ENCODE assay signal across 22 mouse cellular contexts in the genomic region with DNA sequence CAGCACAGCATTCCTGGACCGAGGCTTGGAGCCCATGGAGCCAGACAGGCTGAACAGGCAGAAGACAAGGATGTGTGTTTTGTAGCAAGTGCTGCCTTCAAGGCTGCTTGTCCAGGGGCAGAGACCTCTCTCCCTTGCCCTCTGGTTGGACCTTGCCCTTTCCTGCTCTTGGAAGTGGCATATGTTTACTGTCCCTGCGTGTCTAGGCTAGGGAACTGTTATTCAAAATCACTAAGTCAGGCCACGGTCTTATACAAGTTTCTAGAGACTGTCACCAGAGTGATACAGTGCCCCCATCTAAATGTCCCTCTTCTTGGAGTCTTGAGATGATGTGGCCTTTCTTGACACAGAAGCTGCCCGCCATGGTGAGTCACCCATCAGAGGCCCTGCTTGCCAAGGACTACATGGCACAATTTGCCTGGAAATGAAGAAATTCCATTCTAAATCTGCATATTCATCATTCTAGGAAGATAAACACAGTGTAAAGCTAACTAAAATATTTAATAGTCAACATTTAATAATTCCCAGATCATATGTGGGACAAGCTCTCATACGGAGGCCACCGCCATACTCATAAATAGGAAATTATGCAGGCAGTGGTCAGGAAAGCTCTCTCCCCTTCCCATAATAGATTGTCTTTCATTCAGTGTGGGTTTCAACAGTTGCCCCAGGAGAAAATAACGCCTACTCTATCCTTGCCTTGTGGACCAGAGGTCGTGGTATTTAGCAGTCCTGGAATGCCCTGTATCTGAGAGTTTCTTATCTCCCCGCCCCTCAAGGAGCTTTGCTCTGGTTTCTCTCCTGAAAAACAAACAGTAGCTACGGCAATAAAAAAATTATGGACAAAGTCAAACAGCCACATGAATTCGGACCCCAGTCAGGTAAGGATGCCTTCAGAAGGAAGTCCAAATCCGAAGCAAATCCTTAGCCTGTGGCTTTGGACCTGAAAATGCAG. TPM values are rescaled to one million over a fixed set of nuclear protein-coding genes. Genes with fewer than 3 reads are reported as not detected.
DNase-seq lines count a peak whose midpoint lies in the region; ATAC-seq and TF ChIP-seq lines count a peak whose summit lies in the region.
"Had no signal": no experiment of that assay in that cellular context is flagged by ENCODE, and none has a peak within 500 bp of the region (broad histone marks: within the 10 kb centered on the region; RNA-seq: fewer than 3 reads in every experiment).

No protein-coding gene starts in this region.

- DNase-seq in liver, adult 2 months (ENCODE audit: extremely low read depth, low read depth, low spot score) = peak; percentile 54
- DNase-seq in adrenal gland, adult 2 months = peak; percentile 72
- peak; percentile 44 for DNase-seq in adrenal gland, postnatal 25 days
- DNase-seq in spleen, postnatal 10 days (ENCODE audit: low spot score in 2 of 2) = no peak
- DNase-seq in thymus, adult 2 months = no peak
- DNase-seq: cerebellum, adult 11 months; cerebellum, adult 9-11 months; gastrocnemius, postnatal 25 days; heart, postnatal 4 days; kidney, adult 11 months; kidney, postnatal 4 days; layer of hippocampus, adult 9-11 months had no signal

- TF ChIP-seq CTCF in liver, adult 2 months (IDR thresholded peaks at IDR 0.05; ENCODE audit: low read depth, low read length) = no peak
- TF ChIP-seq CTCF in thymus, adult 2 months (IDR thresholded peaks at IDR 0.05; ENCODE audit: borderline replicate concordance, control insufficient read depth, extremely low read depth, insufficient read depth, low read length, poor library complexity) = no peak

- no peaks in the 10 kb centered on the region for H3K36me3 ChIP-seq in liver, adult 2 months (ENCODE audit: control insufficient read depth, insufficient read depth, low read length)
- H3K36me3 ChIP-seq in liver, embryonic 12.5 days = no peaks in the 10 kb centered on the region
- no peaks in the 10 kb centered on the region for H3K36me3 ChIP-seq in thymus, adult 2 months (ENCODE audit: control insufficient read depth, insufficient read depth, low read length)
- H3K36me3 ChIP-seq: embryonic facial prominence, embryonic 15.5 days; hindbrain, embryonic 15.5 days; limb, embryonic 13.5 days; lung, embryonic 15.5 days had no signal

- peaks cover 5% of the 10 kb centered on the region for H3K4me1 ChIP-seq in liver, adult 2 months (ENCODE audit: control insufficient read depth, insufficient read depth, low read length)
- H3K4me1 ChIP-seq in liver, embryonic 12.5 days = no peaks in the 10 kb centered on the region
- H3K4me1 ChIP-seq in thymus, adult 2 months (replicated peaks; ENCODE audit: control insufficient read depth, insufficient read depth, low read length) = peaks cover 34% of the 10 kb centered on the region
- H3K4me1 ChIP-seq: embryonic facial prominence, embryonic 15.5 days; hindbrain, embryonic 15.5 days had no signal

- 66% methylated on average over 12 of the region's 12 CpGs for WGBS in liver, adult 2 months
- 59% methylated on average over 12 of the region's 12 CpGs for WGBS in liver, embryonic 12.5 days (ENCODE audit: insufficient replicate concordance)
- WGBS in thymus, adult 2 months = 96% methylated on average over 12 of the region's 12 CpGs

- no peaks in the 10 kb centered on the region for H3K9me3 ChIP-seq in liver, embryonic 12.5 days (replicated peaks)
- H3K9me3 ChIP-seq: embryonic facial prominence, embryonic 15.5 days; hindbrain, embryonic 15.5 days; limb, embryonic 13.5 days; lung, embryonic 15.5 days had no signal

- H3K9ac ChIP-seq in liver, adult 2 months (ENCODE audit: low read depth, low read length) = no peak overlapping the region
- no peak overlapping the region for H3K9ac ChIP-seq in liver, embryonic 12.5 days
- H3K9ac ChIP-seq: embryonic facial prominence, embryonic 15.5 days; hindbrain, embryonic 15.5 days; limb, embryonic 13.5 days; liver, embryonic 14.5 days; lung, embryonic 15.5 days had no signal

- H3K27me3 ChIP-seq in liver, adult 2 months (ENCODE audit: control insufficient read depth, insufficient read depth, low read length) = no peaks in the 10 kb centered on the region
- H3K27me3 ChIP-seq in liver, embryonic 12.5 days (replicated peaks) = no peaks in the 10 kb centered on the region
- no peaks in the 10 kb centered on the region for H3K27me3 ChIP-seq in thymus, adult 2 months (ENCODE audit: control insufficient read depth, insufficient read depth, low read length)
- H3K27me3 ChIP-seq: embryonic facial prominence, embryonic 15.5 days; hindbrain, embryonic 15.5 days; limb, embryonic 13.5 days; lung, embryonic 15.5 days had no signal

- no peak for ATAC-seq in liver, embryonic 12.5 days
- no peak for ATAC-seq in megakaryocyte-erythroid progenitor cell, adult 5-6 weeks (replicated peaks; ENCODE audit: low FRiP score, low TSS enrichment, poor library complexity, severe bottlenecking)
- ATAC-seq: forebrain, embryonic 16.5 days had no signal

- no peak overlapping the region for H3K4me3 ChIP-seq in liver, adult 2 months (ENCODE audit: insufficient read depth, low read depth, low read length)
- no peak overlapping the region for H3K4me3 ChIP-seq in liver, embryonic 12.5 days
- H3K4me3 ChIP-seq in thymus, adult 2 months (ENCODE audit: control insufficient read depth, insufficient read depth, low read length) = no peak overlapping the region
- H3K4me3 ChIP-seq: embryonic facial prominence, embryonic 15.5 days; hindbrain, embryonic 15.5 days; limb, embryonic 13.5 days; lung, embryonic 15.5 days had no signal

- no peak overlapping the region for H3K4me2 ChIP-seq in liver, embryonic 12.5 days
- H3K4me2 ChIP-seq: embryonic facial prominence, embryonic 15.5 days; hindbrain, embryonic 15.5 days; limb, embryonic 13.5 days; lung, embryonic 15.5 days; midbrain, embryonic 11.5 days had no signal

- no peaks in the 10 kb centered on the region for H3K79me2 ChIP-seq in liver, adult 2 months (ENCODE audit: control insufficient read depth, insufficient read depth, low read length)

- no peak overlapping the region for H3K27ac ChIP-seq in liver, adult 2 months (replicated peaks; ENCODE audit: insufficient read depth, low read depth, low read length)
- H3K27ac ChIP-seq in liver, embryonic 12.5 days = no peak overlapping the region
- H3K27ac ChIP-seq in thymus, adult 2 months (ENCODE audit: control insufficient read depth, insufficient read depth, low read length) = no peak overlapping the region
- H3K27ac ChIP-seq: embryonic facial prominence, embryonic 15.5 days; hindbrain, embryonic 15.5 days; limb, embryonic 13.5 days; liver, embryonic 14.5 days; lung, embryonic 15.5 days; stomach, postnatal 0 days had no signal

- no peak for TF ChIP-seq POLR2A in liver, adult 2 months (IDR thresholded peaks at IDR 0.05; ENCODE audit: extremely low read depth, insufficient read depth, low read length)
- no peak for TF ChIP-seq POLR2A in thymus, adult 2 months (IDR thresholded peaks at IDR 0.05; ENCODE audit: control insufficient read depth, extremely low read depth, insufficient read depth, low read length, poor library complexity)

RNA-seq across cellular contexts. Expression of a gene that starts 50.9 kb away (rescaled TPM):
- total RNA-seq in liver, adult 2 months (2014; rRNA removed) = 4.4 and 6.6 TPM in 2 replicates
- 13.3 and 17.3 TPM in 2 replicates for polyA plus RNA-seq in liver, adult 2 months (2012; rRNA removed)
- 14.8 and 16.5 TPM in 2 replicates for polyA plus RNA-seq in liver, embryonic 12.5 days (2016; fragmentation: Nextera tagmentation; extraction: Ambion mirVana)
- 10 to 100 TPM; 59.0 to 93.4 TPM for total RNA-seq in adrenal gland, adult 2 months (2021)
- polyA plus RNA-seq in adrenal gland, adult 2 months (2012; rRNA removed) = 103 and 112 TPM in 2 replicates
- 92.8 and 97.9 TPM in 2 replicates for total RNA-seq in adrenal gland, postnatal 25 days (2021)
- total RNA-seq in megakaryocyte-erythroid progenitor cell, adult 5-6 weeks (2014; fragmentation: Nextera tagmentation) = 23.9 and 27.0 TPM in 2 replicates
- 18.7 and 18.9 TPM in 2 replicates for total RNA-seq in megakaryocyte-erythroid progenitor cell, adult 5-6 weeks (2017)
- polyA plus RNA-seq in thymus, adult 2 months (2012; rRNA removed) = 99.1 and 106 TPM in 2 replicates

Comparison
In these comparisons a context has a peak if more than half of its experiments do, and no peak if none do; other contexts are left out.
1. DNase-seq: peak in liver, adult 2 months (single experiment), adrenal gland, adult 2 months (single experiment) and adrenal gland, postnatal 25 days (single experiment); none in spleen, postnatal 10 days (0 of 2) and thymus, adult 2 months (single experiment).